Mouse (Mus musculus) small intestine, adult 2 months (tissue): Measurements from ENCODE around the gene Spag17.

Source experiments
- CTCF ChIP-seq: fragments of 200-500 bp; IDR thresholded peaks from 2 replicates; pipeline ENCODE4 v1.5.1; 2012; ENCODE audit warnings: low read depth, mild to moderate bottlenecking, control low read depth, inconsistent platforms, low read length, moderate library complexity, mixed read lengths; ENCODE audit not compliant: insufficient replicate concordance, insufficient read length; ENCODE audit errors: extremely low read depth
- POLR2A ChIP-seq: fragments of 200-500 bp; IDR thresholded peaks from 2 replicates; pipeline ENCODE4 v1.6.1; 2012; ENCODE audit warnings: low read depth, mild to moderate bottlenecking, control low read depth, inconsistent platforms, low read length, moderate library complexity

DNA sequence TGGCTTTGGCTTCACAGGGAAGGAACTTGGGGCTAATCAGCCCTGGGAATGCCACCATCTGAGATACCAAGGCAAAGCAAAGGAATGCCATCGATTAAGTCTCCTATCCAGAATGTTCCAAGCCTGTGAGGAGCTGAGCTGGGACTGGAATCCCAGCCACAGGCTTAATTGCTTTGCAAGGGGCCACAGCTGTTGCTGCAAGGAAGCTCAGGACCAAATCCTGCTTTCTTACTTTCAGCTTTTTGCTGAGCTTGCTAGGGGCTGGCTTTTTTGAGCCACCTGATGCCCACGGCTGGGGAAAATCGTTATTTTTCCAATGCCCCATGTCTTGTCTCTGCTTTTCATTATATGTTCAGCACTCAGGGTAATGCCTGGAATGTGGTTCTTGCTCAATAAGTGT lies 30.6 kb upstream of the Spag17 start:
- TF ChIP-seq CTCF (no peak), POLR2A (no peak)
